Mouse (Mus musculus) heart, embryonic 12.5 days (tissue): ENCODE results near the gene Usp30. TPM values are rescaled to one million over a fixed set of nuclear protein-coding genes. Genes with fewer than 3 reads are reported as not detected.
A peak's percentile ranks its signal among the peaks of the same experiment; 100 is the strongest.

Experiments used
- ATAC-seq: fragments of 200-750 bp; cut with Nextera tagmentation; 2 replicates; pipeline ENCODE4 v1.8.0; 2017; ENCODE audit warnings: moderate TSS enrichment, moderate library complexity; ENCODE audit not compliant: insufficient number of reproducible peaks, low FRiP score
- H3K27ac ChIP-seq: fragments of 300-500 bp; sonication (generic); 2 replicates; pipeline ENCODE4 v1.5.1; 2016; ENCODE audit warnings: mild to moderate bottlenecking, moderate library complexity; ENCODE audit not compliant: poor library complexity, severe bottlenecking
- H3K27me3 ChIP-seq: fragments of 300-500 bp; sonication (generic); replicated peaks from 2 replicates; pipeline ENCODE4 v1.6.1; 2016; ENCODE audit warnings: mild to moderate bottlenecking, moderate library complexity
- H3K36me3 ChIP-seq: fragments of 300-500 bp; sonication (generic); 2 replicates; pipeline ENCODE4 v1.6.1; 2016; ENCODE audit warnings: mild to moderate bottlenecking, moderate library complexity
- H3K4me1 ChIP-seq: fragments of 300-500 bp; sonication (generic); replicated peaks from 2 replicates; pipeline ENCODE4 v1.6.1; 2016; ENCODE audit warnings: mild to moderate bottlenecking
- H3K4me2 ChIP-seq: fragments of 300-500 bp; sonication (generic); 2 replicates; pipeline ENCODE4 v1.6.1; 2016; ENCODE audit warnings: mild to moderate bottlenecking, moderate library complexity
- H3K4me3 ChIP-seq: fragments of 300-500 bp; sonication (generic); 2 replicates; pipeline ENCODE4 v1.5.1; 2016; ENCODE audit warnings: mild to moderate bottlenecking
- H3K9ac ChIP-seq: fragments of 300-500 bp; sonication (generic); 2 replicates; pipeline ENCODE4 v1.6.1; 2016; ENCODE audit warnings: mild to moderate bottlenecking, moderate library complexity
- H3K9me3 ChIP-seq: fragments of 300-500 bp; sonication (generic); replicated peaks from 2 replicates; pipeline ENCODE4 v1.6.1; 2016; ENCODE audit warnings: mild to moderate bottlenecking, moderate library complexity
- WGBS: fragments of 180-500 bp; shearing (Covaris S2); methylation state at CpG from one replicate; pipeline ENCODE4 v1.1.7; 2016; 5-methylcytosine and 5-hydroxymethylcytosine counted together
- polyA plus RNA-seq: library from polyadenylated mRNA; unstranded; fragments of >200 nt; fragmentation: Nextera tagmentation; extraction: Ambion mirVana; gene quantifications from 2 replicates; pipeline ENCODE4 v1.2.1, GENCODE M21; 2016

Gene Usp30
- polyA plus RNA-seq, 1 experiment from 2014 or later = 9.0 TPM

- H3K36me3 ChIP-seq = peaks cover 29% of the 10 kb centered on the region
- peak overlapping the region; percentile 85 for H3K27ac ChIP-seq
- no peaks in the 10 kb centered on the region for H3K27me3 ChIP-seq
- peak overlapping the region; percentile 9 for H3K4me2 ChIP-seq
- peaks cover 54% of the 10 kb centered on the region for H3K4me1 ChIP-seq
- ATAC-seq = no peak
- peak overlapping the region; percentile 40; the same call in 1 of the 2 replicates for H3K9ac ChIP-seq
- H3K9me3 ChIP-seq = no peaks in the 10 kb centered on the region
- WGBS = 69% methylated on average over 21 of the region's 21 CpGs
- H3K4me3 ChIP-seq = no peak overlapping the region
These were observed 73.3 kb downstream of the Usp30 start for GRCm38 (mm10) chr5:114138277-114139164.

DNA sequence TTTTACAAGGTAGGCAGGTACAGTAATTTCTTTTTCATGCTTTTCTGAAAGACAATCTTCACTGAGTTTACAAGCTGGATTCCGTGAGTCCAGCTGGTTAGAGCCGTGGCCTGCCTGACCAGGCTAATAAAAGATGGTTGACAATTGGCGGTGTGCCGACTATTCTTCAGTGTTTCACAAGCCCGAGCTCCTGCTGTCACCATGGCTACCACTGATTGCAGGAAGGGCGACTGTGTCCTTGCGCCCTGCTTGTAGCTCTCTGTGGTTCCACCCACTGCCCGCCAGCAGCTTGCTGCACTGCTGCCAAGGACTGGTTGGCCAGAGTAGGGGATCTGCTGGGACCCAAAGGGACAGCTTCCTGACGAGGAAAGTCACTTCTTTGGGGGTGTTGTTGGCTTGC is 73.9 kb downstream of the Usp30 start:
- no peaks in the 10 kb centered on the region for H3K27me3 ChIP-seq
- H3K27ac ChIP-seq = peak overlapping the region; percentile 85
- H3K9ac ChIP-seq = no peak overlapping the region
- H3K9me3 ChIP-seq = no peaks in the 10 kb centered on the region
- peak overlapping the region; percentile 9; the same call in 1 of the 2 replicates for H3K4me2 ChIP-seq
- peaks cover 54% of the 10 kb centered on the region for H3K4me1 ChIP-seq
- 36% methylated on average over 9 of the region's 9 CpGs for WGBS
- peaks cover 27% of the 10 kb centered on the region for H3K36me3 ChIP-seq
- peak; percentile 81 for ATAC-seq
- H3K4me3 ChIP-seq = no peak overlapping the region

DNA sequence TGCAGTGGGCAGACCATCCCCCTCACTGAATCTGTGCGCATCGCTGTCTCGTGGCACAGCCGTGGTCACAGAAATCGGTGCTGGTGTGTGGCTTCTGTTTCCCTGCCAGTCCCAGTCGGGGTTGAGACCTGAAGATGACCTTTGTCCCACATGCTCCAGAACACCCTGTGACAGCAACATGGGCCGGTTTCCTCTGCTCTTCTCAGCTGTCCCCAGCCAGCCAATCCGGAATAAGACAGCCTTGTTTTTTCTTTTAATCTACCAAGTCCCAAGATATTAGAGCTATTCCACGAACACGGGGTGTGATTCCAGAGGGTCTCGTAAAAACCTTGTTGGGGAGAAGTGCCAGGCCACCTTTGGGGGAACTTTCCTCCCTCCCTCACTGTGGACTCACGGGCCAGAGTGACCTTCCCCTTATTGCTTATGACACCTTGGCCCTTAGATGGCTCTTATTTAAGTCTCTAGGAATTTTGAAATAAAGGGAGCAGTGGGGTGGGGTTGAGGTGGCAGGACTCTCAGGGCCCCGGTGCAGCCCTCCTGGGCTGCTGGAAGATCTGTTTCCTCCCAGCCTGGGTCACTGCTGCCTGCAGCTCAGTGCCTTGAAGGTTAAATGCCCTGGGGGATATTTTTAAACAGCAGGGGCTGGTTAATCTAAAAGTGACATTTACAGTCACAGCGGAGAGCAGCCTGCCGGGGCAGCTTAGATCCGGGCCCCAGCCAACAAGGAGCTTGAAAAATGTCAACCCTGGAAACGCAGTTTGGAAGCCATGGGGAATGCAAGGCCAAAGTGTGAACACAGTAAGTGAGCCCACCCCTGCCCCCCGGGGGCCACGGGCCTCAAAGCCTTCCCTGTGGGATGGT is 81.0 kb downstream of the Usp30 start, which contains the start of gene Acacb:
Acacb (plus strand) TSS at position 508 of the 861 bp plus-strand sequence.
- Histone ChIP-seq H3K4me2 (peak within 1 kb of the TSS; percentile 64), H3K9ac (peak within 1 kb of the TSS; percentile 70), H3K4me1 (peaks cover 31% of the 10 kb centered on the region), H3K9me3 (no peaks in the 10 kb centered on the region), H3K27me3 (no peaks in the 10 kb centered on the region), H3K4me3 (peak within 1 kb of the TSS; percentile 47), H3K36me3 (no peaks in the 10 kb centered on the region), H3K27ac (peak within 1 kb of the TSS; percentile 97)
- ATAC-seq = peak; percentile 58
- WGBS = 18% methylated on average over 19 of the region's 19 CpGs

GRCm38 (mm10) chr5:114147043-114147972 is 82.0 kb downstream of the Usp30 start:
- Histone ChIP-seq H3K9me3 (no peaks in the 10 kb centered on the region), H3K4me3 (peak overlapping the region; percentile 47), H3K36me3 (no peaks in the 10 kb centered on the region), H3K27me3 (no peaks in the 10 kb centered on the region), H3K4me1 (peaks cover 41% of the 10 kb centered on the region), H3K4me2 (peak overlapping the region; percentile 64), H3K9ac (peak overlapping the region; percentile 70), H3K27ac (peak overlapping the region; percentile 97)
- ATAC-seq = no peak
- 53% methylated on average over 14 of the region's 14 CpGs for WGBS

- H3K4me2 ChIP-seq = no peak overlapping the region
- no peak overlapping the region for H3K9ac ChIP-seq
- no peaks in the 10 kb centered on the region for H3K27me3 ChIP-seq
- H3K9me3 ChIP-seq = no peaks in the 10 kb centered on the region
- H3K36me3 ChIP-seq = no peaks in the 10 kb centered on the region
- no peak overlapping the region for H3K4me3 ChIP-seq
- no peak overlapping the region for H3K27ac ChIP-seq
- ATAC-seq = no peak
- H3K4me1 ChIP-seq = peaks cover 36% of the 10 kb centered on the region
- WGBS = 81% methylated on average over 12 of the region's 12 CpGs
These were observed 87.3 kb downstream of the Usp30 start for GRCm38 (mm10) chr5:114152359-114153092.

GRCm38 (mm10) chr5:114153490-114153889 is 88.2 kb downstream of the Usp30 start:
- H3K27ac ChIP-seq = no peak overlapping the region
- H3K27me3 ChIP-seq = no peaks in the 10 kb centered on the region
- peak overlapping the region; percentile 48 for H3K4me2 ChIP-seq
- peak; percentile 12; the same call in 1 of the 2 replicates for ATAC-seq
- 10% methylated on average over 12 of the region's 12 CpGs for WGBS
- peaks cover 36% of the 10 kb centered on the region for H3K4me1 ChIP-seq
- H3K9me3 ChIP-seq = no peaks in the 10 kb centered on the region
- peak overlapping the region; percentile 23 for H3K4me3 ChIP-seq
- no peaks in the 10 kb centered on the region for H3K36me3 ChIP-seq
- no peak overlapping the region for H3K9ac ChIP-seq

GRCm38 (mm10) chr5:114154765-114155164 is 89.5 kb downstream of the Usp30 start:
- H3K9ac ChIP-seq = no peak overlapping the region; the same call in 1 of the 2 replicates
- H3K27me3 ChIP-seq = no peaks in the 10 kb centered on the region
- H3K36me3 ChIP-seq = no peaks in the 10 kb centered on the region
- no peak overlapping the region for H3K4me2 ChIP-seq
- no peak overlapping the region for H3K4me3 ChIP-seq
- no peaks in the 10 kb centered on the region for H3K9me3 ChIP-seq
- no peak overlapping the region for H3K27ac ChIP-seq
- peaks cover 36% of the 10 kb centered on the region for H3K4me1 ChIP-seq
- 82% methylated on average over 5 of the region's 5 CpGs for WGBS
- ATAC-seq = no peak

- ATAC-seq = no peak
- Histone ChIP-seq H3K27ac (no peak overlapping the region), H3K9me3 (no peaks in the 10 kb centered on the region), H3K9ac (no peak overlapping the region; the same call in 1 of the 2 replicates), H3K4me3 (no peak overlapping the region), H3K36me3 (no peaks in the 10 kb centered on the region), H3K4me2 (no peak overlapping the region), H3K4me1 (peaks cover 36% of the 10 kb centered on the region), H3K27me3 (no peaks in the 10 kb centered on the region)
- 48% methylated on average over 9 of the region's 9 CpGs for WGBS
These were observed 90.1 kb downstream of the Usp30 start for GRCm38 (mm10) chr5:114155168-114155933.

DNA sequence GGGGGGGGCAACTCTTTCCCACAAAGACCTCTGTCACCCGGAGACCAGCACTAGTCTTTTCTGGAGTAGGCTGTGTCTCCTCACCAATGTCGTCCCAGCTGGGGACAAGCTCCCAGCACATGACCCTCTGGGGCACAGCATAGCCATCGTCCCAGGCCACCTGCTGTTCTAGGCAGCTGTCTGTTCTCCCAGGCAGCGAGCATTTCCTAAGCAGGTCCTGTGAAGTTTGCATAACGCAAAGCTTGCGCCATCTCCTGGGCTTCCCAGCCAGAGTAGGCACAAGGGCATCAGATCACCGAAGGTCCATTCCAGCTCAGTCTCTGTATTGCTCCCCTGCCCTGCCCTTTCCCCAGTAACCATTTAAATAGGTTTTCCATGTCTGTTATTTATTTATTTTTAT is 92.0 kb downstream of the Usp30 start:
- Histone ChIP-seq H3K27me3 (no peaks in the 10 kb centered on the region), H3K4me3 (no peak overlapping the region), H3K36me3 (no peaks in the 10 kb centered on the region), H3K4me1 (peaks cover 26% of the 10 kb centered on the region), H3K9ac (no peak overlapping the region), H3K4me2 (no peak overlapping the region), H3K9me3 (no peaks in the 10 kb centered on the region), H3K27ac (no peak overlapping the region)
- WGBS = 46% methylated on average over 7 of the region's 7 CpGs
- ATAC-seq = no peak
